Mouse (Mus musculus) midbrain, embryonic 11.5 days (tissue): ENCODE data around the gene Dyrk2. TPM values are rescaled to one million over a fixed set of nuclear protein-coding genes. Genes with fewer than 3 reads are reported as not detected.

ENCODE experiments used
- ATAC-seq: fragments of 200-750 bp; cut with Nextera tagmentation; 2 replicates; pipeline ENCODE4 v1.8.0; 2017; ENCODE audit warnings: moderate TSS enrichment, moderate library complexity; ENCODE audit not compliant: low FRiP score
- DNase-seq: peaks from one replicate; pipeline ENCODE4 v3.0.0; 2015; ENCODE audit warnings: low spot score; ENCODE audit errors: missing footprints
- H3K27ac ChIP-seq: fragments of 300-500 bp; sonication (generic); 2 replicates; pipeline ENCODE4 v1.5.1; 2014; ENCODE audit warnings: low read depth, low read length
- H3K27me3 ChIP-seq: fragments of 300-500 bp; sonication (generic); 2 replicates; pipeline ENCODE4 v1.6.1; 2014; ENCODE audit warnings: mild to moderate bottlenecking, low read length, moderate library complexity, mixed read lengths; ENCODE audit not compliant: control insufficient read depth, insufficient read depth
- H3K36me3 ChIP-seq: fragments of 300-500 bp; sonication (generic); 2 replicates; pipeline ENCODE4 v1.6.1; 2014; ENCODE audit warnings: mild to moderate bottlenecking, low read length, moderate library complexity, mixed read lengths; ENCODE audit not compliant: control insufficient read depth, insufficient read depth
- H3K4me1 ChIP-seq: fragments of 300-500 bp; sonication (generic); 2 replicates; pipeline ENCODE4 v1.6.1; 2014; ENCODE audit warnings: low read length; ENCODE audit not compliant: control insufficient read depth, insufficient read depth
- H3K4me2 ChIP-seq: fragments of 300-500 bp; sonication (generic); 2 replicates; pipeline ENCODE4 v1.6.1; 2014; ENCODE audit warnings: mild to moderate bottlenecking, moderate library complexity
- H3K4me3 ChIP-seq: fragments of 300-500 bp; sonication (generic); 2 replicates; pipeline ENCODE4 v1.5.1; 2014; ENCODE audit warnings: low read depth, low read length
- H3K9ac ChIP-seq: fragments of 300-500 bp; sonication (generic); 2 replicates; pipeline ENCODE4 v1.6.1; 2014; ENCODE audit warnings: low read length
- H3K9me3 ChIP-seq: fragments of 300-500 bp; sonication (generic); 2 replicates; pipeline ENCODE4 v1.6.1; 2016; ENCODE audit warnings: low read length; ENCODE audit not compliant: control insufficient read depth
- WGBS: fragments of 180-500 bp; shearing (Covaris S2); extraction: QIAGEN DNeasy Blood & Tissue Kit; methylation state at CpG from one replicate; pipeline ENCODE4 v1.1.7; 2014; 5-methylcytosine and 5-hydroxymethylcytosine counted together
- polyA plus RNA-seq: library from polyadenylated mRNA; unstranded; fragments of >200 nt; fragmentation: Nextera tagmentation; extraction: Ambion mirVana; gene quantifications from 2 replicates; pipeline ENCODE4 v1.2.1, GENCODE M21; 2014

The Dyrk2 gene
- polyA plus RNA-seq, 1 experiment from 2014 or later, result 12.1 TPM

DNA sequence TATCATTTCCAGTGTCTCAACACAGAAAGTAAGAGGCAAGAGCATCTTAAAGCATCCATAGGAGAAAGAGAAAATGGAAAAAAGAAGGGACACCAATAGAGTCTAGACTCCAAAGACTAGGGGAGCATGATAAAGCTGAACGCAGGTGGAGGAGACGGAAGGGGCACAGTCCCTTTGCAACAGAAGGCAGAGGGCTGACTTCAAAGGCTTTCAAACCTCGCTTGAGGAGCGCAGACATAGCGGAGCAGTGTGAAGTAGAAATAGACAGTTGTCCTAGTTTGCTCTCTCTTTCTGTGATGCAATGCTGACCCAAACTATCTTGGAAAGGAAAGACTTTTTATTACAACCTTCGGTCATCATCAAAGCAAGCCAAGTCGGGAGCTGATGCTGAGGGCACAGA is 42.9 kb downstream of the Dyrk2 start:
- Histone ChIP-seq H3K9ac (no peak overlapping the region), H3K9me3 (no peaks in the 10 kb centered on the region), H3K27me3 (no peaks in the 10 kb centered on the region), H3K27ac (no peak overlapping the region), H3K4me3 (no peak overlapping the region), H3K4me1 (no peaks in the 10 kb centered on the region), H3K36me3 (no peaks in the 10 kb centered on the region), H3K4me2 (no peak overlapping the region)
- DNase-seq (no peak), ATAC-seq (no peak)
- 88% methylated on average over 7 of the region's 7 CpGs for WGBS

DNA sequence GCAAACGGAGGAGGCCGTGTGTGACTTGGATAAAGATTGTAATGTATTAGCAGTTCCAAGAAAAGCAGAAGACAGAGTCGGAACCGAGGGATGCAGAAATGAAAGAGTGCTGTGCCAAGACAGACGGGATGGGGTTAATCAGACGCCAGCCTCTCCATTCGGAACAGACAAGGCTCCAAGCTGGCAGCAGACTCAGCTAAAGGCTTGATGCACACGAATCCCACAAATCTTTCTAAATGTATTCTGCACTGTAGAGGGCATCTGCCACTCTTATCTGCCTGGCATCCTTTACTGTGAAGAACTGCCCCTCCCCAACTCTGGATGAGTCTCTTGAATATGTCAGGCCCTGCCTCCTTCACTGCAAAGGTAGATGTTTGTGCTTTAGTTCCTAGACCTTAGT is 45.2 kb downstream of the Dyrk2 start:
- Histone ChIP-seq H3K27ac (no peak overlapping the region), H3K4me3 (no peak overlapping the region), H3K9ac (no peak overlapping the region), H3K4me2 (no peak overlapping the region), H3K4me1 (no peaks in the 10 kb centered on the region), H3K27me3 (no peaks in the 10 kb centered on the region), H3K36me3 (no peaks in the 10 kb centered on the region), H3K9me3 (no peaks in the 10 kb centered on the region)
- no peak for ATAC-seq
- no peak for DNase-seq
- WGBS, result 89% methylated on average over 8 of the region's 8 CpGs

DNA sequence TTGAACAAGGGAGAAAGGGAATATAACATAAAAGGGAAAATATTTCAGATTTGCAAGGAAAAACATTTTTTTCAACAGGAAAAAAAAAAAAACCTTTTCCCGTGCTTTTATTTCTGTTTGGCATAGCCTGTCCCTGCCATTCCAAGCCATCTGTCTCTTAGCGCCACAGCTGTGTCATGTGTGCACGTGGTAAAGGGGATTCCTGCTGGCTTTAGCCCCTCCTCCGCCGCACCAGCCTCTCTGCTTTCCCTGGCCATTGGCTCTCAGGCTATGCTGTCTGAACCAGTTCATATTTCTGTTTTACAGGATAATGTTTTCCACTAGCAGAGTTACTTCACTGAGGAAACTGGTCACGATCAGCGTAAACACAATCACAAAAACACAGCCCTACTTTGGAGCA is 49.1 kb downstream of the Dyrk2 start:
- Histone ChIP-seq H3K9me3 (no peaks in the 10 kb centered on the region), H3K27me3 (no peaks in the 10 kb centered on the region), H3K4me1 (no peaks in the 10 kb centered on the region), H3K36me3 (no peaks in the 10 kb centered on the region), H3K27ac (no peak overlapping the region), H3K4me3 (no peak overlapping the region), H3K9ac (no peak overlapping the region), H3K4me2 (no peak overlapping the region)
- peak; percentile 90; the same call in 1 of the 2 replicates for ATAC-seq
- 48% methylated on average over 7 of the region's 7 CpGs for WGBS
- DNase-seq, result no peak

DNA sequence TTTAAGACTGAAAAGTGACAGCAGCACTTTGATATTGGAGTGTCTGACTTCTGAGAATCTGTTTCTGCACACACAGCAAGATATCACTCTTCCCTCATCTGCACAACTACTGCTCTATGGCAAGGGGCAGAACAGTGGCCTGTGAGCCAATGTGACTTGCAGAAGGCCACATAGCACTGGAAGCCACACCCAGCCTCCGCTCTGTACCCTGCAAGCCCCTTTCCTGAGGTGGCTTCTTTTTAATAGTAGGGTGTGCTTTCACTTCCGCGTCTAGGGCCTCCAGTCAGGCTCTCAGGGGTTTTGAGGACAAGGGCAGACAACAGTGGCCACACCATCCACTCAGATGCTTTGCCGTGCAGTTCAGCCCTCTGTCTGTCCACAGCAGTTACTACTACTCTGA is 50.2 kb downstream of the Dyrk2 start:
- WGBS, result 88% methylated on average over 4 of the region's 4 CpGs
- H3K9me3 ChIP-seq, result no peaks in the 10 kb centered on the region
- no peaks in the 10 kb centered on the region for H3K4me1 ChIP-seq
- no peak overlapping the region for H3K27ac ChIP-seq
- no peak overlapping the region for H3K4me2 ChIP-seq
- no peak overlapping the region for H3K4me3 ChIP-seq
- H3K27me3 ChIP-seq, result no peaks in the 10 kb centered on the region
- DNase-seq, result no peak
- H3K9ac ChIP-seq, result no peak overlapping the region
- no peak for ATAC-seq
- H3K36me3 ChIP-seq, result no peaks in the 10 kb centered on the region

DNA sequence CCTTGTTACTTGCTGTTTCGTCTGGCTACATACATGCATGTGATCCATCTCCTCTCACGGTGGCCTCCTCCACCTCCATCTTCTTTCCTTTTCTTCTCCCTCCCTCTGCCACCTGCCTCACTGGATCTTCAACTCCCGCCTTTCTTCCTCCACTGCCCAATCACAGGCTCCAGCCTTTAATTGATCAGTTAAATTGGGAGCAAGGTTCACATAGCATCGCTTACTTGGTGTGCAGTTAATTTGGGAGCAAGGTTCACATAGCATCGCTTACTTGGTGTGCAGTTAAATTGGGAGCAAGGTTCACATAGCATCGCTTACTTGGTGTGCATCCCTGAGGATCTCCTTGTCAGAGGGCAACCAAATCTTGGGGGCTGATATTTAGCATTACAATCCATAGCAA is 52.9 kb downstream of the Dyrk2 start:
- DNase-seq (no peak), ATAC-seq (no peak)
- 93% methylated on average over 6 of the region's 6 CpGs for WGBS
- H3K4me3 ChIP-seq, result no peak overlapping the region
- H3K9me3 ChIP-seq, result no peaks in the 10 kb centered on the region
- no peak overlapping the region for H3K9ac ChIP-seq
- no peaks in the 10 kb centered on the region for H3K4me1 ChIP-seq
- H3K36me3 ChIP-seq, result no peaks in the 10 kb centered on the region
- H3K27ac ChIP-seq, result no peak overlapping the region
- H3K4me2 ChIP-seq, result no peak overlapping the region
- H3K27me3 ChIP-seq, result no peaks in the 10 kb centered on the region

DNA sequence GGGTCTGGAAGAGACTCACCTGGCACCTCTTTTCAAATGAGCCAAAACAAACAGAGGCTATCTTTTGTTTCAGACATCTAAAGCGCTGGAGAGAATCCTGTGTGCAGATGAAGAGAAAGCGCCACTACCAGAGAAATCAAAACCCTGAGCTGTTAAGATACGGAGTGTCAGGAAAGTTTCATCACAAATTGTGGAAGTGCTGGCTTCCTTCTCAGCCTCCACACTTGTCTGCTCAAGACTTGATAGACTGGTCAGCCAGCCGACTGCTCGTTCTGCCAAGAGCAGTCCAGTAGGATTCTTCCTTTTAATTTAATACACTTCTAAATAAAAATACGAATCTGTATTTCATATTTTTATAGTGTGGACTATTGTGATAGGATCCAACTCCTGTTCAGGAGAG is 58.1 kb downstream of the Dyrk2 start:
- H3K9ac ChIP-seq, result no peak overlapping the region
- H3K27me3 ChIP-seq, result no peaks in the 10 kb centered on the region
- H3K36me3 ChIP-seq, result no peaks in the 10 kb centered on the region
- H3K9me3 ChIP-seq, result no peaks in the 10 kb centered on the region
- no peak overlapping the region for H3K4me2 ChIP-seq
- peaks cover 2% of the 10 kb centered on the region; the same call in 1 of the 2 replicates for H3K4me1 ChIP-seq
- WGBS, result 88% methylated on average over 6 of the region's 6 CpGs
- DNase-seq, result no peak
- no peak for ATAC-seq
- no peak overlapping the region for H3K27ac ChIP-seq
- no peak overlapping the region for H3K4me3 ChIP-seq

DNA sequence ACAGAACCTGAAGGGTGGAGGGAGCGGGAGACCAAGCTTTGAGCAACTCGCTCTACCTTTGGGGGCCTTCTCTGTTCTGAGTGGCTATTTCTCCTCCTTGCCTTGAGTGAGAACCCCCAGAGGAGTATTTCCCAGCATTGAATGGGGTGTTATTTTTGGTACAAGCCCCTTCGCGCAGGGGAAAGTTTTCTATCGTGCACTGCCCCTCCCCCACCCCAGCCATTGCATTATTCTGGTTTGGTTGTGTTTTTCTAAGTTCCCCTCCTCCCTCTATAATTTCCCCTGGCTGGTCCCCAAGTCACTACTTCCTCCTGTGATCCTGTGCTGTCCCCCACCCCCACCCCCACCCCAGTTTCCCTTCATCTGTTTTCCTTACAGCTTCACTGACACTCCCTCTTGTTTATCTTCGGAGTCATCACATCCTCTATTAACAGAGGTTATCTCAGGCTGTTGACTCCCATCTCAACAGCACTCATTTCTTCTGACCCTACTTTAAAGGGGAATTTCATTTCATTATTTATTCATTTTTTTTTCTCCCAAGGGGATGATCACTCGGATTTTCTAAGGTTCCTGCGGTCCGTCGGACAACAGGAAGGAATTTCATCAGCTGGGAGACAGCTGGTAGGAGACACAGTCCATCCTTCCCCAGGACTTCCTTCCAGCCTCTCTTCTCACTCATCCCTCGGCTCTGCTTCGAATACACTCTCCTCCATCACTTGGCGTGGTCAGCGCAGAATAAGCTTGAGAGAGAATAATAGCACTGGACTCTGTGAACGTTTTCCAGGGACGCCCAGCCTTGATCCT is 58.9 kb downstream of the Dyrk2 start:
- Histone ChIP-seq H3K27me3 (no peaks in the 10 kb centered on the region), H3K27ac (no peak overlapping the region), H3K9ac (no peak overlapping the region), H3K4me3 (no peak overlapping the region), H3K4me2 (no peak overlapping the region), H3K4me1 (peaks cover 2% of the 10 kb centered on the region; the same call in 1 of the 2 replicates), H3K9me3 (no peaks in the 10 kb centered on the region), H3K36me3 (no peaks in the 10 kb centered on the region)
- WGBS, result 72% methylated on average over 16 of the region's 16 CpGs
- DNase-seq, result no peak
- no peak for ATAC-seq
